Mouse (Mus musculus): Measurements from ENCODE around the gene Usp48. TPM values are rescaled to one million over a fixed set of nuclear protein-coding genes. Genes with fewer than 3 reads are reported as not detected.
"Not testable (repeated sequence)": the region's sequence is repeated elsewhere in the genome, so short reads cannot be mapped to it uniquely, and the experiment has no call there.

Usp48 gene
- total RNA-seq (2021), result 95.5 and 107 TPM in 2 replicates
- long read RNA-seq, experiment 1, full-length matches to known transcripts, result 8 of 44 reads
- long read RNA-seq, experiment 1, partial matches to known transcripts, result 6 of 44 reads
- long read RNA-seq, experiment 1, other reads (novel, unspliced or antisense), result 30 of 44 reads
- long read RNA-seq, experiment 2, full-length matches to known transcripts, result 2 of 43 reads
- long read RNA-seq, experiment 2, partial matches to known transcripts, result 4 of 43 reads
- long read RNA-seq, experiment 2, other reads (novel, unspliced or antisense), result 37 of 43 reads

DNA sequence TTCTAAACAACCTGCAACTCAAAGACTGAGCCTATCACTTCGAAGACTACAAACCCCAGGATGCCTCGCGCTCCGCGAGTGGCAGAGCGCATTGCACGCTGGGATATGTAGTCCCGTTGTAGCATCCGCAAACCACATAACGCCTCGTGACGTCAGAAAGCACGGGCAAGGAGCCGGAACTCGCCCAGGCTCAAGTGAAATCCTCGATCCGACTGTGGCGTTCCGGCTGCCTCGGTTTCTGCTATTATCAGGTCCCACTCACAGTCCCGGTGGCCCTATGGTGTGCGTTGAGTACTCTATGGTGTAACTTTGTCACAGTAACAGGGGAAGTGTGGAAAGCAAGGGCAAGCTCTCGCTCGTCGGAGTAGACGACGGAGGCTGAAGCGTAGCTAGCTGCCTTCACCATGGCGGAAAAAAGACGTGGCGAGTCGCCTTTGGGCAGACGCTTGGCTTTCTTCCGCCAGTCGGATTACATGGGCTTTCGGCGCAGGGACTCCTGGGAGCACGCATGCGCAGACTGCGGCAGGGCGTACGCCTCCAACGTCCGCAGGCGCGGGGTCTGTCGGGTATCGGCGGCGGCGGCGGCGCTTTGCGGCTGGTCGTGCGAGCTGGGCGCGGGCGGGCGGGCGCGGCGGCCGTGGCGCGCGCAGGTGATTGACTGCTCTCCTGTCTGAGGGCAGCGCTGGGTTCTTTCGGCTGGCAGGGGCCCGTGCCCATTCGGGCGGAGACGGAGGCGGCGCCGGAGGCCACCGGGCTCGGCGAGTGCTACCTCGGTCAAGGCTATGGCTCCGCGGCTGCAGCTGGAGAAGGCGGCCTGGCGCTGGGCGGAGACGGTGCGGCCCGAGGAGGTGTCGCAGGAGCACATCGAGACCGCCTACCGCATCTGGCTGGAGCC lies at the start of gene Usp48:
Usp48 (plus strand) TSS at position 155 of the 895 bp plus-strand sequence.
- peak; percentile 100 for DNase-seq

DNA sequence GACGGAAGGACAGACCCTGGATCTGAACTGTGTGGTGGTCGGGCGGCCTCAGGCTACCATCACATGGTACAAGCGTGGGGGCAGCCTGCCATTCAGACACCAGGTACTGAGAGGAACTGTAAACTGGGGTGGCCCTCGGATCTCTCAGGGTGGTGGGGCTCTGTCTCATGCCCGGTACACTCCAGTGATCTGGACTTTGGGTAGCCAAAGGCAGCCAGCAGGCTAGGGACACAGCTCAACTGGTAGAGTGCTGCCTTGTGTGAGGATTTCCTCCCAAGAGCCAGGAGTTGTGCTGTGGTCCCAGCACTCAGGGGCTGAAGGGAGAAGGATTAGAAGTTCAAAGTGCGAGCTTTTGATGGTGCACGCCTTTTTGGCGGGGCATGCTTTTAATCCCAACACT lies 48.0 kb upstream of the Usp48 start:
- DNase-seq, result no peak

- peak; percentile 71 for DNase-seq
These were observed 47.5 kb upstream of the Usp48 start for GRCm38 (mm10) chr4:137546003-137546525.

DNA sequence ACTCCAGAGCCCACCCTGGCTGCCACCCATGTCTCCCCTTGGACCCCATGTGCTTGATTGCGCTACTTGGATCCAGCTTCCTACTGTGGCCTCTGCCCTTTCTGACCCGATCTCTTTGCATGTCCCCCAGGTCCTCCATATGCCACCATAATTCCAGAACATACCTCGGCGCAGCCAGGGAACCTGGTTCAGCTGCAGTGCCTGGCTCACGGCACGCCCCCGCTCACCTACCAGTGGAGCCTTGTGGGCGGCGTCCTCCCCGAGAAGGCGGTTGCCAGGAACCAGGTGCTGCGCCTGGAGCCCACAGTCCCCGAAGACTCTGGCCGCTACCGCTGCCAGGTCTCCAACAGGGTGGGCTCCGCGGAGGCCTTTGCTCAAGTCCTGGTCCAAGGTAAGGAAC lies 40.1 kb upstream of the Usp48 start:
- DNase-seq, result no peak

GRCm38 (mm10) chr4:137556673-137557210 lies 36.8 kb upstream of the Usp48 start:
- no peak for DNase-seq

DNA sequence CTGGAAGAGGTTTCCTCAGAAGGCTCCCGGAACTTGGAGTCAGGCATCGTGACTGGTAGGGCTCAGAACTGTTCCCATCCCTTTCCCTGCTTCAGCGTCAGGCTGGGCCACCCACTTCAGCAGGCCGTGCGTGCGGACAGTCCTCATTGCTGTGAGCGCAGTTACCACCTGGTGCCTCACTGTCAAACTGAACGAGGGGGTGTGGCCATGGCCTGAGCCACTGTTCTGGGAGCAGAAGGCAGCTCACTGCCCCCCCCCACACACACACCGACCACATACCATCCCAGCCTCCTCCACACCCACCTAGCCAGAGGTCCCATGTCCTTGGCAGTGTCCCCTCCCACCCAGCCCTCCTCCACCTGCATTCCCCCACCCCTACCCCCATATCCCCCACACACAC lies 23.7 kb upstream of the Usp48 start:
- no peak for DNase-seq

GRCm38 (mm10) chr4:137574469-137574868 lies 19.1 kb upstream of the Usp48 start, which contains the start of gene Ldlrad2:
Gene Ldlrad2 (minus strand): TSS chr4:137574569.
- DNase-seq, result no peak

- no peak for DNase-seq
These were observed 16.1 kb upstream of the Usp48 start for GRCm38 (mm10) chr4:137577486-137577885.

DNA sequence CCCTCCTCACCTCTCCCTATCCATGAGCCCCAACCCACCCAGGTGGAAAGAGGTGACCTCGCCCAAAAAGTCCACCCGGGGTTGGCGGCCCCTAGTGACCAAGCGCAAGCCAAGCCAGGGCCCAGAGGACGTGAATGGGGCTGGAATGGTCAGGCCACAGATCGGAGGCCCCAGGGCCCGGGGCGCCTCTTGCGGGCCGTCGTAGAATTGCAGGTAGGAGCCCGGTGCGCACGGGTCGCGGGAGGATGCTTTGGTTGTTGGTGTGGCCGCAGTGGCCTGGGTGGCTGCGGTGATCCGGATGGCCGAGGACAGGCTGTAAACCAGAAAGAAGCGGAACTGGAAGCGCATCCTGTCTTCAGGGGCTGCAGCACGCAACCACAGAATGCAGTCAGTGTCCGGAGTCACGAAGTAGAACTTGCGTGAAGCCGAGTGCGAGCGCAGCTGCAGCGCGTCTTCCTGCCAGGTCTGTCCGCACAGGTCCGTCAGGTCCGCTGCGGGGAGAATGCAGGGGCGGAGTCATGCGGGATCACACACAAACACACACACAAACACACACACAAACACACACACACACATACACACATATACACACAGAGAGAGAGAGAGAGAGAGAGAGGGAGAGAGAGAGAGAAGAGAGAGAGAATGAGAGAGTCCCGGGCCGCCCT lies 15.2 kb upstream of the Usp48 start:
- peak; percentile 82 for DNase-seq

- DNase-seq, result no peak
These were observed 13.8 kb upstream of the Usp48 start for GRCm38 (mm10) chr4:137579789-137580188.

GRCm38 (mm10) chr4:137580299-137580698 lies 13.3 kb upstream of the Usp48 start:
- no peak for DNase-seq

DNA sequence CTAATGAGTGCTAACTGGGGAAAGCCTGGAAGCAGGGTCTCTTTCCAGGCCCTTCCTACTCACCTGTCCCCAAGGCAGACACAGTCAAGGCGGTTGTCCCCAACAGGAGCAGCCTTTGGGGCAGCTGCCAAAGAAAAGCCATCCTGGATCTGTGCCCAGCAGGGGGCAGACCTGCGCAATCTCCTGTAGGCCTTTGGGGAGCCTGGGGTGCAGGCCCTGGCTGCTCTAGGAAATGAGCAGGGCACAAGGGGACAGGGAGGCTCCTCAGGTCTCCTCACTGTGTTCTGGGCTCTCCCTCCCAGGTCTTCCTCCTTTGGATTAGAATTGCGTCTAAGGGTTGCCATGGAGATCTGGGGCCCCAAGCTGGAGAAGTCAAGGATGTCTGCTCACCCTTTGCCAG lies 11.7 kb upstream of the Usp48 start:
- DNase-seq, result peak; percentile 84

DNA sequence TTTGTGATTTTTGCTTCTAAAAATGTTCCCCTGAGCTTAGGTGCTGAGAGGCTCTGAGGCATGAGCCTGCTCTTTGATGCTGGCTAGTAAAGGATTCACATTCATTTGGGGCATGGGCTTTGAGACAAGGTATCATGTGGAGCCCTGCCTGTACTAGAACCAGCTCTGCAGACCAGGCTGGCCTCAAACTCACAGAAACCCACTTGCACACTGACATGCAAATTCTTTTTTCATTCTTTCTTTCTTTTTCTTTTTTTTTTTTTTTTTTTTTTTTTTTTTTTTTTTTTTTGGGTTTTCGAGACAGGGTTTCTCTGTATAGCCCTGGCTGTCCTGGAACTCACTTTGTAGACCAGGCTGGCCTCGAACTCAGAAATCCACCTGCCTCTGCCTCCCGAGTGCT lies 4.5 kb upstream of the Usp48 start:
- not testable (repeated sequence) for DNase-seq

DNA sequence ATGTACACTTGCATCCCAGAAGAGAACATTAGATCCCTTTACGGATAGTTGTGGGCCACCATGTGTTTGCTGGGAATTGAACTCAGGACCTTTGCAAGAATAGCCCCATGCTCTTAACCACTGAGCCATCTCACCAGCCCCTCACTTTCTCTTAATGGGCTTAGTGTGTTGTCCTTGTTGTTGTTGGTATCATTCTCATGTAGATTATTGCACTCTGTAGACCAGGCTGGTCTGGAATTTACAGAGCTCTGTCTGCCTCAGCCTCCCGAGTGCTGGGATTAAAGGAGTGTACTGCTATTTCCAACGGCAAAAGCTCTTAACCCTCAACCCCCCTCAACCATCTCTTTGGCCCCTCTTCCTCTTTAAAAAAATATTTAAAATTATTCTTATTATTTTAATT lies 4.0 kb upstream of the Usp48 start:
- DNase-seq, result no peak

DNA sequence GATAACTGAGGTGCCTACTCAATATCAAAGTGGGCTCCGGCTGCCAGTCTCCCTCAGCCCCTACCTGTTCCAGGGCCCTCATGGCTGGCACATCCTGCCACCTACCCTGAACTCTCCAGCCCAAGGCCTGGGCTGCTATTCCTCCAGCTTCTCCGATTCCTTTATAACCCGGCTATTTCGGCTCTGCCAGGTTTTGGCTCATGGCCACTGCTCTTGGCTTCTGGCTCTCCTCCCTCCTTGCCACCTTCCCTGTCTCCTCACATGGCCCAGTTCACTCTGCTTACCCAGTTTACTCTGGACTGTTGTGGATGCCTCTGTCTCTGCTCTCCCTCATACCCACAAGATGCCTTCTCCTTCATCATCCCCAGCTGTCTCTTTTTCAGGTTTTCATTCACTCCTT lies 2.6 kb upstream of the Usp48 start:
- DNase-seq, result peak; percentile 71

- DNase-seq, result peak; percentile 55
These were observed 1.1 kb downstream of the Usp48 start for GRCm38 (mm10) chr4:137594496-137595270.

- no peak for DNase-seq
These were observed 3.6 kb downstream of the Usp48 start for GRCm38 (mm10) chr4:137597098-137597630.

- DNase-seq, result no peak
These were observed 5.0 kb downstream of the Usp48 start for GRCm38 (mm10) chr4:137598577-137598976.

- DNase-seq, result no peak
These were observed 10.1 kb downstream of the Usp48 start for GRCm38 (mm10) chr4:137603449-137604171.

DNA sequence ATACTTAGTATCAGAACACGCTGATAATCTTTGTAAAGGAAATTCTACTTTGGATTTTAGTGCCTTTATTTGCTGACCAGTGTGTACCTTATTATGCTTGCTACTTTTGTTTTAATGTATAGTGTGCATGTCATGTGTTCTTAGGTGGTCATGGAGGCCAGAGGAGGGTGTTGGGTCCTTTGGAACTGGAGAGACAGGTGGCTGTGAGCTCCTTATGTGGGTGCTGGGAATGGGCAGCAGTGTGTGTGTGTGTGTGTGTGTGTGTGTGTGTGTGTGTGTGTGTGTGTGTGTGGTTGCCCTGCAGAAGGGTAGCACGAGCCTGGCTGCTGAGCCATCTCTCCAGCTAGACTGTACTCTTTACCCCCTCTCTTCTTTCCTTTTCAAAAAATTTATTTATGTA lies 13.5 kb downstream of the Usp48 start:
- DNase-seq, result no peak

- no peak for DNase-seq
These were observed 15.7 kb downstream of the Usp48 start for GRCm38 (mm10) chr4:137609281-137609680.
